Mouse (Mus musculus) CH12.LX (cell line): ENCODE data around the gene Mrgpra9. TPM values are rescaled to one million over a fixed set of nuclear protein-coding genes. Genes with fewer than 3 reads are reported as not detected.
A peak's percentile ranks its signal among the peaks of the same experiment; 100 is the strongest.

Experiments
- DNase-seq: peaks from one replicate; pipeline ENCODE4 v3.0.0-alpha.2; 2013; ENCODE audit errors: extremely low read depth
- H3K27ac ChIP-seq: 2 replicates; pipeline ENCODE4 v1.5.1; 2012; ENCODE audit warnings: low read depth, mild to moderate bottlenecking, control low read depth, moderate library complexity; ENCODE audit not compliant: insufficient read depth
- H3K27me3 ChIP-seq: replicated peaks from 2 replicates; pipeline ENCODE3; 2012; ENCODE audit warnings: inconsistent platforms
- H3K36me3 ChIP-seq, 2 experiments: replicated peaks in 1 of 2; 2 replicates each; pipeline versions ENCODE3 to v1.6.1; 2012; ENCODE audit warnings: inconsistent platforms in 1 of 2, low read length in 1 of 2, mild to moderate bottlenecking in 1 of 2, mixed read lengths in 1 of 2, moderate library complexity in 1 of 2; ENCODE audit not compliant: control insufficient read depth in 1 of 2, insufficient read depth in 1 of 2
- H3K4me1 ChIP-seq, 2 experiments: 2 replicates each; pipeline ENCODE4 v1.6.1; 2012; ENCODE audit warnings: inconsistent platforms in 1 of 2, moderate library complexity in 1 of 2; ENCODE audit not compliant: insufficient read depth in 2 of 2, control insufficient read depth in 1 of 2
- H3K4me2 ChIP-seq: 2 replicates; pipeline ENCODE4 v1.6.1; 2012; ENCODE audit warnings: low read depth, mild to moderate bottlenecking, control low read depth; ENCODE audit not compliant: poor library complexity, insufficient read depth, severe bottlenecking
- H3K4me3 ChIP-seq, 3 experiments: fragments of 150-350 bp in 1 of 3; sonication (generic) in 1 of 3; replicated peaks in 1 of 3; 2 replicates each; pipeline versions ENCODE3 to v1.5.1; 2011 to 2012; ENCODE audit warnings: low read depth in 2 of 3, low read length in 2 of 3, mild to moderate bottlenecking in 2 of 3, moderate library complexity in 2 of 3, control low read depth in 1 of 3, improper control_type of control experiment in 1 of 3, inconsistent platforms in 1 of 3, mixed read lengths in 1 of 3; ENCODE audit not compliant: poor library complexity in 1 of 3
- H3K79me2 ChIP-seq: replicated peaks from 2 replicates; pipeline ENCODE4 v1.6.1; 2012; ENCODE audit warnings: mild to moderate bottlenecking, moderate library complexity; ENCODE audit not compliant: control insufficient read depth, poor library complexity, insufficient read depth, severe bottlenecking; ENCODE audit errors: extremely low read depth
- H3K9ac ChIP-seq: 2 replicates; pipeline ENCODE4 v1.6.1; 2012; ENCODE audit warnings: low read depth, mild to moderate bottlenecking, control low read depth, moderate library complexity; ENCODE audit not compliant: insufficient read depth
- H3K9me3 ChIP-seq: replicated peaks from 2 replicates; pipeline ENCODE3; 2012; ENCODE audit warnings: low read length, inconsistent platforms, mixed read lengths
- CHD2 ChIP-seq: IDR thresholded peaks from 2 replicates; pipeline ENCODE4 v1.6.1; 2011; ENCODE audit warnings: low read length, improper control_type of control experiment
- CTCF ChIP-seq, 2 experiments: IDR thresholded peaks in 1 of 2; conservative IDR thresholded peaks in 1 of 2; 2 replicates each; pipeline ENCODE4 v1.5.1; 2011 to 2012; ENCODE audit warnings: low read depth in 2 of 2, low read length in 2 of 2, improper control_type of control experiment in 1 of 2, inconsistent platforms in 1 of 2, mild to moderate bottlenecking in 1 of 2, moderate library complexity in 1 of 2
- ELF1 ChIP-seq: IDR thresholded peaks from 2 replicates; pipeline ENCODE4 v1.6.1; 2014; ENCODE audit warnings: low read depth, mild to moderate bottlenecking, inconsistent platforms, low read length, improper control_type of control experiment
- NRF1 ChIP-seq: IDR thresholded peaks from 2 replicates; pipeline ENCODE4 v1.6.1; 2014; ENCODE audit warnings: low read depth, mild to moderate bottlenecking, inconsistent platforms, low read length, improper control_type of control experiment, moderate library complexity
- RAD21 ChIP-seq: IDR thresholded peaks from 2 replicates; pipeline ENCODE4 v1.6.1; 2011; ENCODE audit warnings: low read depth, mild to moderate bottlenecking, low read length, improper control_type of control experiment, moderate library complexity
- SMC3 ChIP-seq: IDR thresholded peaks from 2 replicates; pipeline ENCODE4 v1.6.1; 2011; ENCODE audit warnings: low read depth, low read length, improper control_type of control experiment
- TCF12 ChIP-seq: IDR thresholded peaks from 2 replicates; pipeline ENCODE4 v1.6.1; 2014; ENCODE audit warnings: low read depth, mild to moderate bottlenecking, inconsistent platforms, low read length, improper control_type of control experiment
- dilution Hi-C: fragments of 300-500 bp; cut with MboI; formaldehyde crosslinking; loops from 2 replicates; pipeline ENCODE4 v1.14.3; 2020; ENCODE audit warnings: low sequenced_read_pairs; ENCODE audit not compliant: extremely low pct_unique_long_range_greater_than_20kb, extremely low pct_ligation_motif_present
- in situ Hi-C: fragments of 300-500 bp; cut with MboI; formaldehyde crosslinking; loops from 3 replicates; pipeline ENCODE4 v1.14.3; 2019; ENCODE audit warnings: low sequenced_read_pairs, low pct_ligation_motif_present, low pct_unique_long_range_greater_than_20kb, mixed read lengths
- polyA plus RNA-seq: library from polyadenylated mRNA; unstranded; fragments of >175 nt; gene quantifications from 2 replicates; pipeline ENCODE4 v1.2.1, GENCODE M21; 2012; ENCODE audit warnings: low read depth; ENCODE audit not compliant: insufficient read length
- total RNA-seq, 2 experiments: library from RNA; depleted of rRNA; stranded (reverse); fragments of 300-350 nt in 1 of 2; fragments of >200 nt in 1 of 2; gene quantifications; 2 replicates each; pipeline ENCODE4 v1.2.3; 2012 to 2014

Gene Mrgpra9
- total and polyA plus RNA-seq, 3 experiments: 0.26 TPM; not detected in 2

DNA sequence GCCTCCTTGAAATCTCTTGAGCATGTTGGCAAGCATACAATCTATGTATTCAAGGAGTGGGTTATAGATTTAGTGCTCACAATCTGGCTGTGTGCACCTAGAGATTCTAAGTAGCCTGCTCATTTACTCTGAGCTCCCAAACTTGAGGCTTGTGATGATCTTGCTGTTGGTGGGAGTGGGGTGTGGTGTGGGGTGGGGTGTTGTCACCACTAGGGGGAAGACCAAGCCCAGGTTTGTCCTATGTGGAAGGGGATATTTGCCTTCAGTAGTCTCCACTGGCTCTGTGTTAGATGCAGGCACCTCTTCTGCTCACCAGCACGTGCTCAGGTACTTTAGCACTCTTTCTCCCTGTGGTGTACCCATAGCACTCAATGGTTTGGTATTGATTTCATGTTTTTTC is 57.4 kb downstream of the Mrgpra9 start:
- no peak overlapping the region for H3K9ac ChIP-seq
- TF ChIP-seq TCF12 (no peak), RAD21 (peak; percentile 42), CTCF (conservative IDR thresholded peaks at IDR 0.05 in 1 of 2, IDR thresholded peaks at IDR 0.05 in 1 of 2; ENCODE audit: low read depth in 2 of 2, low read length in 2 of 2) (peak in 1 of 2 experiments; percentile 41; a peak in 2 of 4 replicates), NRF1 (no peak), CHD2 (no peak), SMC3 (peak; percentile 18; the same call in 1 of the 2 replicates), ELF1 (no peak)
- TF ChIP-seq, all 38 proteins: peak for 3
- in situ Hi-C loops: no loop called here
- Histone ChIP-seq H3K4me2 (no peak overlapping the region), H3K27ac (no peak overlapping the region), H3K4me3 (no peak overlapping the region), H3K4me1 (no peaks in the 10 kb centered on the region), H3K36me3 (no peaks in the 10 kb centered on the region), H3K27me3 (peaks cover 7% of the 10 kb centered on the region), H3K79me2 (no peaks in the 10 kb centered on the region), H3K9me3 (no peaks in the 10 kb centered on the region)
- no peak for DNase-seq
- dilution Hi-C loops: no loop called here

Other genes with a start within 250 kb of the Mrgpra9 start
- 10.5 and 14.3 TPM in 2 replicates for gene Spty2d1, start 244.4 kb downstream of the Mrgpra9 start, total RNA-seq (2012; rRNA removed)
- gene Spty2d1, start 244.4 kb downstream of the Mrgpra9 start, total RNA-seq (2014; rRNA removed): 22.9 and 24.6 TPM in 2 replicates
- 29.9 and 32.6 TPM in 2 replicates for gene Spty2d1, start 244.4 kb downstream of the Mrgpra9 start, polyA plus RNA-seq
- 0.29 and 0.30 TPM in 2 replicates for gene Tmem86a, start 202.2 kb downstream of the Mrgpra9 start, total RNA-seq (2012; rRNA removed)
- 0.61 and 0.82 TPM in 2 replicates for gene Tmem86a, start 202.2 kb downstream of the Mrgpra9 start, total RNA-seq (2014; rRNA removed)
- 1.5 and 2.0 TPM in 2 replicates for gene Tmem86a, start 202.2 kb downstream of the Mrgpra9 start, polyA plus RNA-seq
- gene Ptpn5, start 119.2 kb downstream of the Mrgpra9 start, total RNA-seq (2012; rRNA removed): 1.6 and 1.9 TPM in 2 replicates
- 0.90 TPM in 2 replicates for gene Ptpn5, start 119.2 kb downstream of the Mrgpra9 start, total RNA-seq (2014; rRNA removed)
- 3.0 and 3.4 TPM in 2 replicates for gene Ptpn5, start 119.2 kb downstream of the Mrgpra9 start, polyA plus RNA-seq
- gene Mrgpra6, start 47.9 kb downstream of the Mrgpra9 start, total RNA-seq (2012; rRNA removed): not detected in 2 replicates
- not detected in 2 replicates for gene Mrgpra6, start 47.9 kb downstream of the Mrgpra9 start, total RNA-seq (2014; rRNA removed)
- not detected in 2 replicates for gene Mrgpra6, start 47.9 kb downstream of the Mrgpra9 start, polyA plus RNA-seq
- gene Mrgpra1, start 101.4 kb upstream of the Mrgpra9 start, total RNA-seq (2012; rRNA removed): not detected in 2 replicates
- gene Mrgpra1, start 101.4 kb upstream of the Mrgpra9 start, total RNA-seq (2014; rRNA removed): not detected in 2 replicates
- not detected in 2 replicates for gene Mrgpra1, start 101.4 kb upstream of the Mrgpra9 start, polyA plus RNA-seq
- gene Mrgpra2a, start 199.3 kb upstream of the Mrgpra9 start, total RNA-seq (2012; rRNA removed): not detected in 2 replicates
- not detected in 2 replicates for gene Mrgpra2a, start 199.3 kb upstream of the Mrgpra9 start, total RNA-seq (2014; rRNA removed)
- gene Mrgpra2a, start 199.3 kb upstream of the Mrgpra9 start, polyA plus RNA-seq: not detected in 2 replicates